Mouse (Mus musculus) MEL (cell line): ENCODE measurements around the gene Stxbp1.

ENCODE experiments used
- CTCF ChIP-seq, 3 experiments: IDR thresholded peaks in 2 of 3; conservative IDR thresholded peaks in 1 of 3; 2 replicates each; pipeline ENCODE4 v1.5.1; 2011 to 2012; ENCODE audit warnings: low read length in 3 of 3, low read depth in 2 of 3, mild to moderate bottlenecking in 2 of 3, improper control_type of control experiment in 1 of 3, inconsistent platforms in 1 of 3, mixed read lengths in 1 of 3, moderate library complexity in 1 of 3; ENCODE audit not compliant: control insufficient read depth in 1 of 3, insufficient read depth in 1 of 3, poor library complexity in 1 of 3, severe bottlenecking in 1 of 3
- EP300 ChIP-seq, 2 experiments: IDR thresholded peaks; 2 replicates each; pipeline ENCODE4 v1.6.1; 2011; ENCODE audit warnings: improper control_type of control experiment in 2 of 2, low read length in 2 of 2, low read depth in 1 of 2, mild to moderate bottlenecking in 1 of 2
- POLR2A ChIP-seq, 2 experiments: IDR thresholded peaks; 2 replicates each; pipeline ENCODE4 v1.6.1; 2011 to 2012; ENCODE audit warnings: low read length in 2 of 2, mild to moderate bottlenecking in 2 of 2, control low read depth in 1 of 2, improper control_type of control experiment in 1 of 2, low read depth in 1 of 2, moderate library complexity in 1 of 2; ENCODE audit not compliant: control insufficient read depth in 1 of 2, insufficient read depth in 1 of 2, poor library complexity in 1 of 2
- TAL1 ChIP-seq: IDR thresholded peaks from 2 replicates; pipeline ENCODE4 v1.6.1; 2012; ENCODE audit warnings: mild to moderate bottlenecking, inconsistent platforms, low read length, moderate library complexity, mixed read lengths
- UBTF ChIP-seq: IDR thresholded peaks from 2 replicates; pipeline ENCODE4 v1.6.1; 2012; ENCODE audit warnings: low read depth, mild to moderate bottlenecking, inconsistent platforms, low read length, improper control_type of control experiment, moderate library complexity, borderline replicate concordance; ENCODE audit not compliant: insufficient read depth
- USF1 ChIP-seq: IDR thresholded peaks from 2 replicates; pipeline ENCODE4 v1.6.1; 2014; ENCODE audit warnings: low read depth, mild to moderate bottlenecking, inconsistent platforms, low read length, improper control_type of control experiment, moderate library complexity
- ZMIZ1 ChIP-seq: IDR thresholded peaks from 2 replicates; pipeline ENCODE4 v1.6.1; 2012; ENCODE audit warnings: low read depth, mild to moderate bottlenecking, inconsistent platforms, low read length, improper control_type of control experiment, moderate library complexity

DNA sequence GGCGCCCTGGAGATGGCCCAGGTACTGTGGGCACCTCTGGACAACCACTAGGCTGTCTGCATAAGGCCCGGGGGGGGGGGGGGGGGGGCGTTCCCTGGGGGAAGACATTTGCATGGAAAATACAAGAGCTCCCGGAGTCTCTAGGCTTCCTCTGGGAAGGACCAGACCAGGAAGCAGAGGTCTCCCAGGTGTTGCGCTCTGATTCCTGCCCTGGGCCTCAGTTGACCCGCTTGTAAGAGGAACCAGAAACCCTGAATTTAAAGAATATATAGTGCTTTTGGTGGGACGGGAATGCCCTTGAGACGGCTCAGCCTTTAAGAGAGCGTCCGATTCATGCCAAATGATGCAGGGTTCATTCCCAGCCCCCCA is 95.4 kb downstream of the Stxbp1 start:
- TF ChIP-seq ZMIZ1 (no peak), USF1 (no peak), CTCF (IDR thresholded peaks at IDR 0.05 in 2 of 3, conservative IDR thresholded peaks at IDR 0.05 in 1 of 3; ENCODE audit: control insufficient read depth in 1 of 3, insufficient read depth in 1 of 3, low read depth in 2 of 3, low read length in 3 of 3, poor library complexity in 1 of 3, severe bottlenecking in 1 of 3) (no peak), POLR2A (IDR thresholded peaks at IDR 0.05; ENCODE audit: control insufficient read depth in 1 of 2, insufficient read depth in 1 of 2, low read depth in 1 of 2, low read length in 2 of 2, poor library complexity in 1 of 2) (no peak), TAL1 (no peak), UBTF (no peak), EP300 (IDR thresholded peaks at IDR 0.05; ENCODE audit: low read depth in 1 of 2, low read length in 2 of 2) (no peak)
